22 mouse cellular contexts compared by ENCODE assay signal in the genomic region with DNA sequence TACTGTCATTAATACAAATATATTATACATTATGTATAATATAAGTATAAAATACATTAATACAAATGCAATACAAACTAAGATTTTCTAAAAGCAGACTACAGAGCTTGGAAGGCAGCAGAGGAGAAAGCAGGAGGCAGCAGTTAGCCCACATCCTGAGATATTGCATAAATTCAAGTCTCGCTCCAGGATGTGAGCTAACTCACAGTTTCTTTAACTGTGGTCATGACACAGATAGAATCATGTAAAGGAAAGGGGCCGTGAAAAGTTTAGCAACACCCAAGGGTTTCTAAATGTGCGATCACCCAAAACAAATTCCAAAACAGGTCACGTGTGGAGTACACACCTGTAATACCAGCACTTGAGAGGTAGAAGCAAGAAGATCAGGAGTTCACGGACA. TPM values are rescaled to one million over a fixed set of nuclear protein-coding genes. Genes with fewer than 3 reads are reported as not detected.
A peak's percentile ranks its signal among the peaks of the same experiment; 100 is the strongest.
DNase-seq lines count a peak whose midpoint lies in the region; ATAC-seq lines count a peak whose summit lies in the region.
"Had no signal": no experiment of that assay in that cellular context is flagged by ENCODE, and none has a peak within 500 bp of the region (broad histone marks: within the 10 kb centered on the region; RNA-seq: fewer than 3 reads in every experiment).

No protein-coding gene starts in this region.

- H3K4me1 ChIP-seq in liver, embryonic 16.5 days (ENCODE audit: control insufficient read depth, low read depth, low read length), result no peaks in the 10 kb centered on the region
- H3K4me1 ChIP-seq in liver, embryonic 11.5 days (replicated peaks; ENCODE audit: control insufficient read depth, insufficient read depth, low read length), result no peaks in the 10 kb centered on the region
- H3K4me1 ChIP-seq: forebrain, embryonic 13.5 days; heart, embryonic 12.5 days; limb, embryonic 15.5 days; neural tube, embryonic 15.5 days had no signal

- DNase-seq in liver, embryonic 11.5 days (ENCODE audit: low spot score), result no peak
- peak; percentile 13 to 39 for DNase-seq in thymus, postnatal 36 days
- DNase-seq in right cerebral cortex, postnatal 14 days, result no peak
- DNase-seq in cerebellum, adult 8-10 months, result no peak
- DNase-seq: cerebellum, adult 11 months; cerebellum, postnatal 10 days; embryo, embryonic 11 days; heart, adult 11 months; heart, postnatal 10 days; kidney, adult 11 months; kidney, postnatal 4 days; lung, embryonic 14.5 days; right cerebral cortex, adult 18-20 months had no signal

- ATAC-seq in liver, embryonic 16.5 days (ENCODE audit: low read depth), result peak; percentile 53; the same call in 1 of the 2 replicates
- ATAC-seq in liver, embryonic 11.5 days (replicated peaks; ENCODE audit: low FRiP score), result no peak
- peak; percentile 91 for ATAC-seq in common myeloid progenitor, adult 5-6 weeks (replicated peaks; ENCODE audit: low read depth, poor library complexity, severe bottlenecking)
- 0 out of 2 replicates have a peak, but pooled peaks have one; percentile 22 for ATAC-seq in megakaryocyte-erythroid progenitor cell, adult 5-6 weeks (replicated peaks; ENCODE audit: low FRiP score, low TSS enrichment, poor library complexity, severe bottlenecking)
- ATAC-seq: forebrain, embryonic 13.5 days had no signal

- no peak overlapping the region for H3K4me2 ChIP-seq in liver, embryonic 16.5 days (ENCODE audit: low read depth, low read length)
- H3K4me2 ChIP-seq in liver, embryonic 11.5 days, result no peak overlapping the region
- H3K4me2 ChIP-seq: forebrain, embryonic 13.5 days; heart, embryonic 12.5 days; kidney, embryonic 15.5 days; limb, embryonic 15.5 days; lung, embryonic 14.5 days; neural tube, embryonic 15.5 days had no signal

- no peak overlapping the region for H3K4me3 ChIP-seq in liver, embryonic 16.5 days (ENCODE audit: low read depth, low read length)
- no peak overlapping the region for H3K4me3 ChIP-seq in liver, embryonic 11.5 days (ENCODE audit: low read depth, low read length)
- H3K4me3 ChIP-seq: forebrain, embryonic 13.5 days; heart, embryonic 12.5 days; kidney, embryonic 15.5 days; left cerebral cortex, adult 2 months; limb, embryonic 15.5 days; neural tube, embryonic 15.5 days had no signal

- no peak overlapping the region for H3K27ac ChIP-seq in liver, embryonic 16.5 days (ENCODE audit: low read length)
- no peak overlapping the region for H3K27ac ChIP-seq in liver, embryonic 11.5 days (ENCODE audit: low read depth, low read length)
- H3K27ac ChIP-seq: forebrain, embryonic 13.5 days; kidney, embryonic 15.5 days; left cerebral cortex, adult 2 months; limb, embryonic 15.5 days; neural tube, embryonic 15.5 days had no signal

- no peaks in the 10 kb centered on the region for H3K9me3 ChIP-seq in liver, embryonic 16.5 days (replicated peaks; ENCODE audit: control insufficient read depth, low read length)
- no peaks in the 10 kb centered on the region for H3K9me3 ChIP-seq in liver, embryonic 11.5 days (ENCODE audit: control insufficient read depth, low read length)
- H3K9me3 ChIP-seq: forebrain, embryonic 13.5 days; heart, embryonic 12.5 days; kidney, embryonic 15.5 days; limb, embryonic 15.5 days; neural tube, embryonic 15.5 days had no signal

- no peaks in the 10 kb centered on the region for H3K27me3 ChIP-seq in liver, embryonic 16.5 days (ENCODE audit: control insufficient read depth, insufficient read depth, low read depth, low read length)
- no peaks in the 10 kb centered on the region for H3K27me3 ChIP-seq in liver, embryonic 11.5 days (replicated peaks; ENCODE audit: control insufficient read depth, insufficient read depth, low read length)
- H3K27me3 ChIP-seq: forebrain, embryonic 13.5 days; heart, embryonic 12.5 days; kidney, embryonic 15.5 days; limb, embryonic 15.5 days; neural tube, embryonic 15.5 days had no signal

- 46% methylated on average over 5 of the region's 5 CpGs for WGBS in liver, embryonic 16.5 days (ENCODE audit: insufficient replicate concordance)
- 76% methylated on average over 5 of the region's 5 CpGs for WGBS in liver, embryonic 11.5 days

- no peaks in the 10 kb centered on the region for H3K36me3 ChIP-seq in liver, embryonic 16.5 days (ENCODE audit: control insufficient read depth, insufficient read depth)
- no peaks in the 10 kb centered on the region for H3K36me3 ChIP-seq in liver, embryonic 11.5 days (ENCODE audit: control insufficient read depth, insufficient read depth, low read length)
- H3K36me3 ChIP-seq: heart, embryonic 12.5 days; kidney, embryonic 15.5 days; limb, embryonic 15.5 days; neural tube, embryonic 15.5 days had no signal

- no peak overlapping the region for H3K9ac ChIP-seq in liver, embryonic 16.5 days (ENCODE audit: low read depth, low read length)
- H3K9ac ChIP-seq in liver, embryonic 11.5 days (ENCODE audit: low read depth, low read length), result no peak overlapping the region
- H3K9ac ChIP-seq: forebrain, embryonic 13.5 days; heart, embryonic 12.5 days; kidney, embryonic 15.5 days; limb, embryonic 15.5 days; lung, embryonic 14.5 days; neural tube, embryonic 15.5 days had no signal

RNA-seq across cellular contexts. Expression of a gene that starts 39.4 kb away (rescaled TPM):
- 0.01 TPM in 1 of 2 replicates, not detected in the other for polyA plus RNA-seq in liver, embryonic 16.5 days (2015; fragmentation: Nextera tagmentation; extraction: Ambion mirVana)
- 0.12 and 0.14 TPM in 2 replicates for polyA plus RNA-seq in liver, embryonic 11.5 days (2014; fragmentation: Nextera tagmentation; extraction: Ambion mirVana)
- total RNA-seq in common myeloid progenitor, adult 5-6 weeks (2017), result 0.41 and 0.49 TPM in 2 replicates
- not detected in 2 replicates for total RNA-seq in megakaryocyte-erythroid progenitor cell, adult 5-6 weeks (2014; fragmentation: Nextera tagmentation)
- 0.04 TPM in 1 of 2 replicates, not detected in the other for total RNA-seq in megakaryocyte-erythroid progenitor cell, adult 5-6 weeks (2017)
- polyA plus RNA-seq: forebrain, embryonic 13.5 days had no signal

Comparison
In these comparisons a context has a peak if more than half of its experiments do, and no peak if none do; other contexts are left out.
1. DNase-seq: peak in thymus, postnatal 36 days (2 of 2); none in liver, embryonic 11.5 days (single experiment), right cerebral cortex, postnatal 14 days (single experiment) and cerebellum, adult 8-10 months (single experiment).